Mouse (Mus musculus) lung, embryonic 14.5 days (tissue): ENCODE measurements around the gene Ppp1r12b. TPM values are rescaled to one million over a fixed set of nuclear protein-coding genes. Genes with fewer than 3 reads are reported as not detected.

Experiments used
- ATAC-seq: fragments of 200-750 bp; cut with Nextera tagmentation; 2 replicates; pipeline ENCODE4 v1.8.0; 2017; ENCODE audit warnings: mild to moderate bottlenecking, moderate TSS enrichment, moderate library complexity; ENCODE audit not compliant: insufficient read depth
- DNase-seq: peaks from one replicate; pipeline ENCODE4 v3.0.0-alpha.2; 2015
- H3K27ac ChIP-seq: fragments of 300-500 bp; sonication (generic); 2 replicates; pipeline ENCODE4 v1.5.1; 2014; ENCODE audit warnings: low read depth, mild to moderate bottlenecking, moderate library complexity
- H3K27me3 ChIP-seq: fragments of 300-500 bp; sonication (generic); 2 replicates; pipeline ENCODE4 v1.6.1; 2014; ENCODE audit warnings: low read length, control low read depth; ENCODE audit not compliant: insufficient read depth
- H3K36me3 ChIP-seq: fragments of 300-500 bp; sonication (generic); 2 replicates; pipeline ENCODE4 v1.6.1; 2014; ENCODE audit warnings: control low read depth; ENCODE audit not compliant: insufficient read depth
- H3K4me1 ChIP-seq: fragments of 300-500 bp; sonication (generic); 2 replicates; pipeline ENCODE4 v1.6.1; 2014; ENCODE audit warnings: antibody characterized with exemption, control low read depth; ENCODE audit not compliant: insufficient read depth
- H3K4me2 ChIP-seq: fragments of 300-500 bp; sonication (generic); 2 replicates; pipeline ENCODE4 v1.6.1; 2014; ENCODE audit warnings: mild to moderate bottlenecking
- H3K4me3 ChIP-seq: fragments of 300-500 bp; sonication (generic); 2 replicates; pipeline ENCODE4 v1.5.1; 2014; ENCODE audit warnings: low read depth, low read length
- H3K9ac ChIP-seq: fragments of 300-500 bp; sonication (generic); 2 replicates; pipeline ENCODE4 v1.6.1; 2014
- H3K9me3 ChIP-seq: fragments of 300-500 bp; sonication (generic); 2 replicates; pipeline ENCODE4 v1.6.1; 2016; ENCODE audit warnings: low read depth, low read length, control low read depth
- CTCF ChIP-seq: IDR thresholded peaks from 2 replicates; pipeline ENCODE4 v1.5.1; 2016; ENCODE audit warnings: antibody characterized with exemption, low read depth
- WGBS: fragments of 180-500 bp; shearing (Covaris S2); extraction: QIAGEN DNeasy Blood & Tissue Kit; methylation state at CpG from one replicate; pipeline ENCODE4 v1.1.7; 2014; 5-methylcytosine and 5-hydroxymethylcytosine counted together
- microRNA-seq: library from miRNA; unstranded; fragments of <30 nt; microRNA quantifications from one replicate; pipeline ENCODE4, GENCODE M21; 2016; ENCODE audit warnings: borderline number of aligned reads
- polyA plus RNA-seq: library from polyadenylated mRNA; unstranded; fragments of >200 nt; fragmentation: Nextera tagmentation; extraction: Ambion mirVana; gene quantifications from 2 replicates; pipeline ENCODE4 v1.2.1, GENCODE M21; 2014

The Ppp1r12b gene
- polyA plus RNA-seq, 1 experiment from 2014 or later = 11.5 TPM

DNA sequence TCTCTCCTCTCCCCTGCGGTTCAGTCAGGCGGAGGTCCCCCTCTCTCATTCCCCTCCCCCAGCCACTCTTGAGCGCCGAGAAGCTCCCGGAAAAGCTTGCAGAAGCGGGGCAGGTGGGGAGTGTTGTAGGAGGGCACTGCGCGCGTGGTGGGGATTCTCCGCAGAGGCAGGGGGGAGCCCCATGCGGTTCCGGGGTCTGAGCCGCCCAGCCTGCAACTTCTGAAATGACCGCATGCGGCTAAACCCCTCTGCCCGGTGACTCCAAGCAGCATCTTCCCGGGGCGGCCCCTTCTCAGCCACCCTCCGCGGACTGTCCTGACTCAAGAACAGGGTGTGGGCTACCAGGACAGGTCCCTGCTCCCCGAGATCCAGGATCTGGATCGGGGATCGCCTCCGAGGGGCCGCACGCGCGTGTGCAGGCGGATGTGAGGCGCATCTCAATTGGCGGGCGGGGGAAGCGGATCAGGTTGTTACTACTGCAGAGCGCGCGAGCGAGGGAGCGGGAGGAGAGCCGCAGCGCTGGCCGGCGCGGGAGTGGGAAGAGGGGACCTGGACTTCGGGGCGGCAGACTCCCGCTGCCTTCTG, 246.8 kb downstream of the Ppp1r12b start:
- Histone ChIP-seq H3K9me3 (no peaks in the 10 kb centered on the region), H3K27me3 (peaks cover 45% of the 10 kb centered on the region), H3K4me3 (peak overlapping the region; percentile 47), H3K4me2 (peak overlapping the region; percentile 97), H3K36me3 (no peaks in the 10 kb centered on the region), H3K27ac (no peak overlapping the region), H3K9ac (peak overlapping the region; percentile 35), H3K4me1 (no peaks in the 10 kb centered on the region; the same call in 1 of the 2 replicates)
- under 1% methylated on average over 46 of the region's 46 CpGs for WGBS
- DNase-seq (peak; percentile 67), ATAC-seq (peak; percentile 39; the same call in 1 of the 2 replicates)
- TF ChIP-seq CTCF = no peak

DNA sequence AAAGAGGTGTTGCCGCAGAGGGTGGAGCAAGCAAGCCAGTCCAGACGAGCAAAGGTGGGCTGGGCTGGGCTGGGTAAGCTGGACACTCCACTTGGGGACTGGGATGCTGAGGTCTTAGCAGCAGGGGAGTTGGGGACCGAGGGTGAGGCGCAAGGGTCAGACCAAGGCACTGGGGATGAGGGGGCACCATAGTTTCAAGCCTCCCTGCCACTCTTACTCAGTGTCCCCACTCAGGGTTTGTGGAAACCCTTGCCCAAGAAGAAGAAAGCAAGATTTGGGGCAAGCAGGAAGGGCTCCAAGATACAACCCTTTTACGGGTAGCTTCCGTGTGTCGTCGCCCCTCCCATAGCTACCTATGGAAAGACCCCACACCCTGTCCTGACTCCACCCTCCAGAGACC, 247.5 kb downstream of the Ppp1r12b start:
- peak overlapping the region; percentile 97 for H3K4me2 ChIP-seq
- H3K4me1 ChIP-seq = no peaks in the 10 kb centered on the region; the same call in 1 of the 2 replicates
- 12% methylated on average over 8 of the region's 8 CpGs for WGBS
- DNase-seq (no peak), ATAC-seq (no peak)
- peaks cover 45% of the 10 kb centered on the region for H3K27me3 ChIP-seq
- H3K27ac ChIP-seq = no peak overlapping the region
- H3K4me3 ChIP-seq = peak overlapping the region; percentile 47
- TF ChIP-seq CTCF = no peak
- no peaks in the 10 kb centered on the region for H3K9me3 ChIP-seq
- no peaks in the 10 kb centered on the region for H3K36me3 ChIP-seq
- H3K9ac ChIP-seq = no peak overlapping the region

DNA sequence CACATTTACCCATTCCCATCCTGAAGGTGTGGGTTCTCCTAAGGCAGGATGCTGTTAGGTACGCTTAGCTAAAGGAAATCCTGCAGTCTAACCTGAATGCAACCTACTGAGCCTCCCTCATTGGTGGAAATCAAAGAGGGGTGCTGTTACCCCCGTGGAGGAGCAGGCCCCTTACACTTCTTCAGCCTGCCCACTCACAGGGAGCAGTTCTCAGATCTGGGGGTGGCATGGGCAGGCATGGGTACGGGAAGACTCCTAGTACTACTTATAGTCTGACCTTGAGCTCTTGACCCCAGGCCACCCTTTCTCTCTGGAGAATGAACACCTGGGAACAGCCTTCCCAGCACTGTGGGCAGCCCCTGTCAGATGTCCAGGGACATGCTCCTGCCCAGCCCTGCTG, 248.2 kb downstream of the Ppp1r12b start:
- no peak for ATAC-seq
- Histone ChIP-seq H3K4me3 (no peak overlapping the region), H3K4me2 (no peak overlapping the region), H3K27ac (no peak overlapping the region), H3K36me3 (no peaks in the 10 kb centered on the region), H3K9me3 (no peaks in the 10 kb centered on the region), H3K4me1 (no peaks in the 10 kb centered on the region; the same call in 1 of the 2 replicates), H3K27me3 (peaks cover 41% of the 10 kb centered on the region), H3K9ac (no peak overlapping the region)
- no peak for DNase-seq
- TF ChIP-seq CTCF = no peak
- WGBS = 71% methylated on average over 3 of the region's 3 CpGs

DNA sequence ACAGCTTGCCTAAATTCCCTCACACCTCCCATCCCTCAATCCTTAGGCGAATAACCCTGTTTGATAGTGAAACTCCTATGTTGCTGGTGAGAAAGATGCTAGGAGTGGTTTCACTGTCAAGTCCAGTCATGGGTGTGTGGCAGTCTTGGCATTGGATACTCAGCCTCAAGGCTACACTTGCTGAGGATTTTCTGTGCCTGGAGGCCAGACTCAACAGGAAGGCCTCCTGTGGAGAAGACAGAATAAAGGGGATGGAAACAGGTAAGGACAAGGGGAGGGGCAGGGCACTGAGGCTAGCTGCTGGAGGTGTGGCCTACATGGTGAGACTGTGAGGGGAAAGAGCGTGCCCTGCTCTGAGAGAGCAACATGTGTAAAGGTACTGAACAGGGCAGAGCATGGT, 249.2 kb downstream of the Ppp1r12b start:
- 59% methylated on average over 2 of the region's 2 CpGs for WGBS
- H3K9ac ChIP-seq = no peak overlapping the region
- ATAC-seq (no peak), DNase-seq (no peak)
- no peak for TF ChIP-seq CTCF
- H3K9me3 ChIP-seq = no peaks in the 10 kb centered on the region
- no peaks in the 10 kb centered on the region for H3K36me3 ChIP-seq
- no peaks in the 10 kb centered on the region; the same call in 1 of the 2 replicates for H3K4me1 ChIP-seq
- no peak overlapping the region for H3K4me3 ChIP-seq
- H3K27me3 ChIP-seq = peaks cover 41% of the 10 kb centered on the region
- H3K27ac ChIP-seq = no peak overlapping the region
- H3K4me2 ChIP-seq = no peak overlapping the region

Small RNAs within 50 kb of the gene (microRNA-seq; reads per million reads assigned to microRNA genes)
- gene Gm22232 = not detected

Other genes with a start within 250 kb of the Ppp1r12b start
- 32.6 and 36.4 TPM in 2 replicates for gene Ube2t, start 6.6 kb upstream of the Ppp1r12b start, polyA plus RNA-seq
- 11.1 and 12.0 TPM in 2 replicates for gene Lgr6, start 149.3 kb upstream of the Ppp1r12b start, polyA plus RNA-seq
- gene Ptpn7, start 176.8 kb upstream of the Ppp1r12b start, polyA plus RNA-seq = 2.3 and 2.8 TPM in 2 replicates
- 46.3 and 46.7 TPM in 2 replicates for gene Arl8a, start 190.9 kb upstream of the Ppp1r12b start, polyA plus RNA-seq
- not detected in 2 replicates for gene Gpr37l1, start 211.7 kb upstream of the Ppp1r12b start, polyA plus RNA-seq